Mouse (Mus musculus) intestine, postnatal 0 days (tissue): ENCODE measurements at regions not wholly inside any gene's neighbourhood (a gene's known extent, or its start where the extent isn't known, plus 50 kb on each side); places are given as distances from the start of the nearest gene placed in this dataset.

Experiments used
- ATAC-seq: fragments of 200-750 bp; cut with Nextera tagmentation; 2 replicates; pipeline ENCODE4 v1.8.0; 2017; ENCODE audit warnings: mild to moderate bottlenecking, moderate TSS enrichment, moderate library complexity
- H3K27ac ChIP-seq: fragments of 300-500 bp; sonication (generic); 2 replicates; pipeline ENCODE4 v1.5.1; 2014; ENCODE audit warnings: mild to moderate bottlenecking, low read depth, low read length, moderate library complexity
- H3K27me3 ChIP-seq: fragments of 300-500 bp; sonication (generic); replicated peaks from 2 replicates; pipeline ENCODE4 v1.6.1; 2014; ENCODE audit warnings: low read length, mixed read lengths; ENCODE audit not compliant: control insufficient read depth, insufficient read depth
- H3K36me3 ChIP-seq: fragments of 300-500 bp; sonication (generic); 2 replicates; pipeline ENCODE4 v1.6.1; 2014; ENCODE audit warnings: mild to moderate bottlenecking, moderate library complexity; ENCODE audit not compliant: control insufficient read depth, insufficient read depth
- H3K4me1 ChIP-seq: fragments of 300-500 bp; sonication (generic); replicated peaks from 2 replicates; pipeline ENCODE4 v1.6.1; 2014; ENCODE audit warnings: antibody characterized with exemption, low read length, mixed read lengths; ENCODE audit not compliant: control insufficient read depth, insufficient read depth
- H3K4me2 ChIP-seq: fragments of 300-500 bp; sonication (generic); replicated peaks from 2 replicates; pipeline ENCODE4 v1.6.1; 2014; ENCODE audit warnings: low read depth, mild to moderate bottlenecking, moderate library complexity
- H3K4me3 ChIP-seq: fragments of 300-500 bp; sonication (generic); 2 replicates; pipeline ENCODE4 v1.5.1; 2014; ENCODE audit warnings: low read depth, low read length
- H3K9ac ChIP-seq: fragments of 300-500 bp; sonication (generic); 2 replicates; pipeline ENCODE4 v1.6.1; 2014; ENCODE audit warnings: mild to moderate bottlenecking, low read depth, low read length
- H3K9me3 ChIP-seq: fragments of 300-500 bp; sonication (generic); 2 replicates; pipeline ENCODE4 v1.6.1; 2016; ENCODE audit warnings: mixed run types; ENCODE audit not compliant: control insufficient read depth
- CTCF ChIP-seq: sonication (generic); IDR thresholded peaks from 2 replicates; pipeline ENCODE4 v1.5.1; 2016; ENCODE audit warnings: low read depth, mild to moderate bottlenecking, control low read depth, antibody characterized with exemption, moderate library complexity
- WGBS: fragments of 180-500 bp; shearing (Covaris S2); extraction: QIAGEN DNeasy Blood & Tissue Kit; methylation state at CpG from one replicate; pipeline ENCODE4 v1.1.7; 2014; 5-methylcytosine and 5-hydroxymethylcytosine counted together

- ATAC-seq = no peak
Measured at GRCm38 (mm10) chr2:51321676-51322075, 172.8 kb upstream of the Rnd3 start.

GRCm38 (mm10) chr2:51316452-51316851, 167.5 kb upstream of the Rnd3 start:
- no peak overlapping the region for H3K4me2 ChIP-seq
- H3K27ac ChIP-seq = no peak overlapping the region
- H3K9me3 ChIP-seq = no peaks in the 10 kb centered on the region; the same call in 1 of the 2 replicates
- WGBS = 81% methylated on average over 8 of the region's 8 CpGs
- TF ChIP-seq CTCF = peak; percentile 34
- H3K27me3 ChIP-seq = no peaks in the 10 kb centered on the region
- H3K4me1 ChIP-seq = no peaks in the 10 kb centered on the region
- no peak overlapping the region for H3K4me3 ChIP-seq
- no peaks in the 10 kb centered on the region for H3K36me3 ChIP-seq
- no peak overlapping the region for H3K9ac ChIP-seq
- ATAC-seq = no peak

More at GRCm38 (mm10) chr2:51321676-51322075, 172.8 kb upstream of the Rnd3 start:
- TF ChIP-seq CTCF = no peak
- Histone ChIP-seq H3K4me1 (no peaks in the 10 kb centered on the region), H3K36me3 (no peaks in the 10 kb centered on the region), H3K4me2 (no peak overlapping the region), H3K4me3 (no peak overlapping the region), H3K27ac (no peak overlapping the region), H3K27me3 (no peaks in the 10 kb centered on the region), H3K9me3 (no peaks in the 10 kb centered on the region; the same call in 1 of the 2 replicates), H3K9ac (no peak overlapping the region)
- 77% methylated on average over 5 of the region's 5 CpGs for WGBS

GRCm38 (mm10) chr2:51313414-51313813, 164.5 kb upstream of the Rnd3 start:
- H3K9me3 ChIP-seq = no peaks in the 10 kb centered on the region; the same call in 1 of the 2 replicates
- TF ChIP-seq CTCF = no peak
- H3K4me2 ChIP-seq = no peak overlapping the region
- 94% methylated on average over 4 of the region's 4 CpGs for WGBS
- H3K27me3 ChIP-seq = no peaks in the 10 kb centered on the region
- ATAC-seq = no peak
- H3K9ac ChIP-seq = no peak overlapping the region
- no peak overlapping the region for H3K4me3 ChIP-seq
- no peak overlapping the region for H3K27ac ChIP-seq
- no peaks in the 10 kb centered on the region for H3K4me1 ChIP-seq
- no peaks in the 10 kb centered on the region for H3K36me3 ChIP-seq

- Histone ChIP-seq H3K9ac (no peak overlapping the region), H3K9me3 (no peaks in the 10 kb centered on the region), H3K4me1 (no peaks in the 10 kb centered on the region), H3K4me2 (no peak overlapping the region), H3K36me3 (no peaks in the 10 kb centered on the region), H3K27me3 (no peaks in the 10 kb centered on the region), H3K4me3 (no peak overlapping the region), H3K27ac (no peak overlapping the region)
- TF ChIP-seq CTCF = no peak
- no peak for ATAC-seq
- 65% methylated on average over 1 of the region's 1 CpGs for WGBS
Measured at GRCm38 (mm10) chr2:51306257-51306656, 157.3 kb upstream of the Rnd3 start.

GRCm38 (mm10) chr2:51305411-51305810, 156.5 kb upstream of the Rnd3 start:
- Histone ChIP-seq H3K27me3 (no peaks in the 10 kb centered on the region), H3K9me3 (no peaks in the 10 kb centered on the region), H3K9ac (no peak overlapping the region), H3K36me3 (no peaks in the 10 kb centered on the region), H3K4me3 (no peak overlapping the region), H3K4me1 (no peaks in the 10 kb centered on the region), H3K27ac (no peak overlapping the region), H3K4me2 (no peak overlapping the region)
- no peak for ATAC-seq
- TF ChIP-seq CTCF = peak; percentile 49
- 52% methylated on average over 6 of the region's 6 CpGs for WGBS

- Histone ChIP-seq H3K9ac (no peak overlapping the region), H3K27me3 (no peaks in the 10 kb centered on the region), H3K4me2 (no peak overlapping the region), H3K4me1 (no peaks in the 10 kb centered on the region), H3K27ac (no peak overlapping the region), H3K9me3 (no peaks in the 10 kb centered on the region), H3K36me3 (no peaks in the 10 kb centered on the region), H3K4me3 (no peak overlapping the region)
- WGBS = 63% methylated on average over 6 of the region's 6 CpGs
- no peak for ATAC-seq
- no peak for TF ChIP-seq CTCF
Measured at GRCm38 (mm10) chr2:51304694-51305093, 155.8 kb upstream of the Rnd3 start.

GRCm38 (mm10) chr2:51290659-51291260, 141.8 kb upstream of the Rnd3 start:
- no peak for ATAC-seq
- Histone ChIP-seq H3K9ac (no peak overlapping the region), H3K36me3 (no peaks in the 10 kb centered on the region), H3K27ac (no peak overlapping the region), H3K4me3 (no peak overlapping the region), H3K9me3 (no peaks in the 10 kb centered on the region), H3K4me1 (no peaks in the 10 kb centered on the region), H3K4me2 (no peak overlapping the region), H3K27me3 (no peaks in the 10 kb centered on the region)
- WGBS = 51% methylated on average over 5 of the region's 5 CpGs
- TF ChIP-seq CTCF = no peak
